Mouse (Mus musculus): Measurements from ENCODE around the gene Smarca5. TPM values are rescaled to one million over a fixed set of nuclear protein-coding genes. Genes with fewer than 3 reads are reported as not detected.

The Smarca5 gene
- polyA plus RNA-seq, 1 experiment from 2014 or later, result 31.4 TPM

Other genes with a start within 250 kb of the Smarca5 start
- gene Gypa, start 245.7 kb downstream of the Smarca5 start, polyA plus RNA-seq (2015; fragmentation: Nextera tagmentation; extraction: Ambion mirVana), result 642 and 710 TPM in 2 replicates
- gene Frem3, start 128.4 kb downstream of the Smarca5 start, polyA plus RNA-seq (2015; fragmentation: Nextera tagmentation; extraction: Ambion mirVana), result 0.08 and 0.11 TPM in 2 replicates
- 6.1 and 7.2 TPM in 2 replicates for gene Gab1, start 141.0 kb upstream of the Smarca5 start, polyA plus RNA-seq (2015; fragmentation: Nextera tagmentation; extraction: Ambion mirVana)

Data from liver, embryonic 16.5 days (tissue).